Mouse (Mus musculus) gastrocnemius, postnatal 36 days (tissue): Measurements from ENCODE around the gene Isoc2a. TPM values are rescaled to one million over a fixed set of nuclear protein-coding genes. Genes with fewer than 3 reads are reported as not detected.

Experiments
- DNase-seq, 2 experiments: peaks; one replicate each; pipeline ENCODE4 v3.0.0; 2022
- intact Hi-C: fragments of 180-260 bp; cut with DNase I; formaldehyde crosslinking; loops from one replicate; pipeline ENCODE4 v1.15.1; 2025
- total RNA-seq, 2 experiments: library from RNA; stranded (reverse); gene quantifications; 2 replicates each; pipeline ENCODE4 v1.2.3; 2021

Isoc2a gene
- total RNA-seq, 2 experiments from 2014 or later, result 21.0 to 28.3 TPM

- peak; percentile 88 to 96 for DNase-seq
- intact Hi-C loops, result loop anchor here (10.0 kb wide), 1 partner anchor 50 kb away; no protein-coding TSS in a partner anchor
Measured at GRCm38 (mm10) chr7:4915007-4915665, 38.2 kb downstream of the Isoc2a start, which contains the start of gene Zfp628. Gene Zfp628, plus strand, starts transcription at chr7:4915217.

GRCm38 (mm10) chr7:4915669-4916416 is 38.9 kb downstream of the Isoc2a start:
- intact Hi-C loops, result loop anchor here (10.0 kb wide), 1 partner anchor 51 kb away; no protein-coding TSS in a partner anchor
- no peak for DNase-seq

GRCm38 (mm10) chr7:4917494-4917893 is 40.5 kb downstream of the Isoc2a start:
- DNase-seq, result no peak
- intact Hi-C loops, result loop anchor here (10.0 kb wide), 1 partner anchor 53 kb away; no protein-coding TSS in a partner anchor

GRCm38 (mm10) chr7:4918681-4919080 is 41.7 kb downstream of the Isoc2a start:
- intact Hi-C loops, result loop anchor here (10.0 kb wide), 1 partner anchor 54 kb away; no protein-coding TSS in a partner anchor
- DNase-seq, result no peak

- DNase-seq, result no peak
- intact Hi-C loops, result loop anchor here (10.0 kb wide), 1 partner anchor 54 kb away; no protein-coding TSS in a partner anchor
Measured at GRCm38 (mm10) chr7:4919096-4919495, 42.1 kb downstream of the Isoc2a start.

- no peak for DNase-seq
- intact Hi-C loops, result loop anchor here (10.0 kb wide), 1 partner anchor 55 kb away; no protein-coding TSS in a partner anchor
Measured at GRCm38 (mm10) chr7:4919971-4920370, 43.0 kb downstream of the Isoc2a start.

GRCm38 (mm10) chr7:4920496-4920895 is 43.5 kb downstream of the Isoc2a start:
- intact Hi-C loops, result no loop called here

GRCm38 (mm10) chr7:4920976-4921823 is 44.2 kb downstream of the Isoc2a start:
- intact Hi-C loops, result no loop called here
- DNase-seq, result no peak

More at GRCm38 (mm10) chr7:4920496-4920895, 43.5 kb downstream of the Isoc2a start:
- DNase-seq, result no peak

- DNase-seq, result no peak
- intact Hi-C loops, result no loop called here
Measured at GRCm38 (mm10) chr7:4921824-4922482, 45.0 kb downstream of the Isoc2a start, which contains the start of gene Nat14. Gene Nat14, plus strand, starts transcription at chr7:4922028.

- peak; percentile 37 to 53 for DNase-seq
- intact Hi-C loops, result no loop called here
Measured at GRCm38 (mm10) chr7:4922508-4922907, 45.6 kb downstream of the Isoc2a start.

GRCm38 (mm10) chr7:4922931-4923565 is 46.1 kb downstream of the Isoc2a start:
- intact Hi-C loops, result no loop called here
- no peak for DNase-seq

- intact Hi-C loops, result no loop called here
- DNase-seq, result peak; percentile 37 to 60
Measured at GRCm38 (mm10) chr7:4923586-4924364, 46.8 kb downstream of the Isoc2a start.

GRCm38 (mm10) chr7:4924483-4924882 is 47.5 kb downstream of the Isoc2a start:
- DNase-seq, result no peak
- intact Hi-C loops, result no loop called here

- intact Hi-C loops, result no loop called here
- peak in 1 of 2 experiments; percentile 57 for DNase-seq
Measured at GRCm38 (mm10) chr7:4924891-4925301, 47.9 kb downstream of the Isoc2a start.

GRCm38 (mm10) chr7:4925441-4926381 is 48.8 kb downstream of the Isoc2a start, which contains the start of gene Ssc5d:
Gene Ssc5d, plus strand, starts transcription at chr7:4925785.
- intact Hi-C loops, result no loop called here
- peak; percentile 64 to 68 for DNase-seq

GRCm38 (mm10) chr7:4926849-4927248 is 49.9 kb downstream of the Isoc2a start:
- DNase-seq, result no peak
- intact Hi-C loops, result no loop called here

- intact Hi-C loops, result no loop called here
- no peak for DNase-seq
Measured at GRCm38 (mm10) chr7:4927711-4928110, 50.8 kb downstream of the Isoc2a start.
